Mouse (Mus musculus) olfactory bulb, adult 2 months (tissue): ENCODE data around the gene Lypd6b.

Experiments used
- CTCF ChIP-seq: fragments of 200-500 bp; IDR thresholded peaks from 2 replicates; pipeline ENCODE4 v1.5.1; 2012; ENCODE audit warnings: low read depth, mild to moderate bottlenecking, low read length, moderate library complexity; ENCODE audit not compliant: insufficient read depth
- POLR2A ChIP-seq: fragments of 200-500 bp; IDR thresholded peaks from 2 replicates; pipeline ENCODE4 v1.6.1; 2012; ENCODE audit warnings: mild to moderate bottlenecking, low read depth, low read length, moderate library complexity; ENCODE audit not compliant: insufficient read depth

DNA sequence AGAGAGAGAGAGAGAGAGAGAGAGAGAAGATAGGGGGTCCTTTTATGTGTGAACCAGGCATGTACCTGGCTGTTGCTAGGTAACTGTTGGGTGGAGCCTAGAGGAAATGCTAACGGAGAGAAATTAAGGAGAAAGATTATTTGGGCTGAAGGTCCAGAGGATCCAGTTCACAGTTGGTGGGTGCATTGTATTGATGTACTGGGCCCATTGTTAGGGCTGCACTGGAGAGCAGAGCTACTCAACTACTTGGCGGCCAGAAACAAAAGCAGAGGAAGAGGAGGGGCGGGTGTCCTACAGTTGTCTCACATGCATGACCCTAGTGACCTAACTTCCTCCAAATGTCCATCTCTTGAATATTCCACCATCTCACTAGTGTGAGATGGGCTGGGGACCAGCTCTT, 96.5 kb downstream of the Lypd6b start:
- no peak for TF ChIP-seq CTCF
- no peak for TF ChIP-seq POLR2A
